Mouse (Mus musculus): Measurements from ENCODE around the gene Akirin1. TPM values are rescaled to one million over a fixed set of nuclear protein-coding genes. Genes with fewer than 3 reads are reported as not detected.

The Akirin1 gene
- total and polyA plus RNA-seq, 3 experiments, result 27.9 to 52.1 (median 35.6) TPM

DNA sequence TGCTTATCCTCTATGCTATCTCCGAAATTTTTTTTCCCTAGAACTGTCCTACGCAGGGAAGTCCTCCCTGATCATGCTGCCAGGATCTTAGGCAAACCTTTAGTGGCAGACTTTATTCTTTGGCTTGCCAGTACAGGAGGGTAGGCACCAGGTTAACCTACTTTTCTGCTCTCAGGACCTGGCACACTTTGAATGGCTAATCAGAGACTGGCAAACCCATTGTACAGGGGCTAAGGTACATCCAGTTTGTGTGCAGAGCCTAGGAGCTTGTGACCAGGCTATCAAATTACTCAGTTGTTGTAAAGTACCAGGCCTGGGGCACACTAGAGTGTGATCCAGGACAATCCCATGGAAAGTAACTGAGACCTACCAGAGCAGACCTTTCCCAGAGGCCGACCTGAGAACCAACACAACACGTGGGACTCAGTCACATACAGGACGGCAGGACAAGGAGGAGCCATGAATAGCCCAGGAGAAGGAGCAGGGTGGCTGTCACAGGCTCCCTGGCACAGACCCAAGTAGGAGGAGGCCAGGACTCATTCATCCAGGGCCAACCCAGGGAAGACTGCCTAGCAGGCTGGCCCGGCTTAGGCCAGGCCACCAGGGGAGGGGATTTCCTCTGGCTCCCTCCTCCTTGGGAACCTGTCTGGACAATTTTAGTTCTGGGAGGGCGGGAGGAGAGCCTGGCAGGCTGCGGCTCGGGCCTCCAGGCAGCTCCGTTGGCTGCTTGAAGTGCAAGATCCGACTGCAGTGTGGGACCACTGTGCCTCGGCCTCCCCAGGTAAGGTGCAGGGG lies 37.2 kb upstream of the Akirin1 start, which contains the start of gene Rhbdl2:
TSS of gene Rhbdl2 (plus strand) at position 684 of the 795 bp plus-strand sequence.
- H3K4me3 ChIP-seq (replicated peaks in 1 of 3; ENCODE audit: low read depth in 2 of 3, low read length in 2 of 3, poor library complexity in 1 of 3), result no peak within 1 kb of the TSS
- H3K9ac ChIP-seq (ENCODE audit: insufficient read depth, low read depth), result no peak within 1 kb of the TSS
- no peaks in the 10 kb centered on the region for H3K9me3 ChIP-seq (replicated peaks; ENCODE audit: low read length)
- in situ Hi-C loops (cut with MboI; ENCODE audit: low pct_ligation_motif_present, low pct_unique_long_range_greater_than_20kb, low sequenced_read_pairs) (no loop called here), dilution Hi-C loops (cut with MboI; ENCODE audit: extremely low pct_ligation_motif_present, extremely low pct_unique_long_range_greater_than_20kb, low sequenced_read_pairs) (no loop called here)
- 0 out of 4 replicates have a peak, but pooled peaks cover 0 to 3% of the 10 kb centered on the region in 2 experiments for H3K4me1 ChIP-seq (ENCODE audit: control insufficient read depth in 1 of 2, insufficient read depth in 2 of 2)
- H3K27me3 ChIP-seq (replicated peaks), result peaks cover 2% of the 10 kb centered on the region
- TF ChIP-seq ELF1 (IDR thresholded peaks at IDR 0.05; ENCODE audit: low read depth, low read length), result no peak
- TF ChIP-seq ZC3H11A (IDR thresholded peaks at IDR 0.05; ENCODE audit: low read depth, low read length), result no peak
- no peak for TF ChIP-seq E2F4 (IDR thresholded peaks at IDR 0.05; ENCODE audit: insufficient replicate concordance, low read depth, low read length)
- TF ChIP-seq TCF12 (IDR thresholded peaks at IDR 0.05; ENCODE audit: low read depth, low read length), result no peak
- no peak for TF ChIP-seq PAX5 (IDR thresholded peaks at IDR 0.05; ENCODE audit: low read length)
- no peak for TF ChIP-seq MXI1 (IDR thresholded peaks at IDR 0.05; ENCODE audit: low read depth, low read length)
- no peak for TF ChIP-seq POLR2A (IDR thresholded peaks at IDR 0.05; ENCODE audit: low read depth, low read length)
- no peak for TF ChIP-seq MEF2A (IDR thresholded peaks at IDR 0.05; ENCODE audit: borderline replicate concordance, low read depth, low read length)
- no peak for TF ChIP-seq MAFK (IDR thresholded peaks at IDR 0.05; ENCODE audit: insufficient replicate concordance, low read length)
- no peak for TF ChIP-seq POLR2AphosphoS2 (IDR thresholded peaks at IDR 0.05; ENCODE audit: low read depth, low read length)
- TF ChIP-seq MAX (IDR thresholded peaks at IDR 0.05; ENCODE audit: low read length), result no peak
- TF ChIP-seq JUND (conservative IDR thresholded peaks at IDR 0.05; ENCODE audit: low read depth, low read length), result no peak
- TF ChIP-seq GABPA (IDR thresholded peaks at IDR 0.05; ENCODE audit: insufficient replicate concordance, low read depth, low read length), result no peak
- TF ChIP-seq UBTF (IDR thresholded peaks at IDR 0.05; ENCODE audit: low read depth, low read length), result no peak
- no peak within 1 kb of the TSS for H3K4me2 ChIP-seq (ENCODE audit: insufficient read depth, low read depth, poor library complexity, severe bottlenecking)
- H3K27ac ChIP-seq (ENCODE audit: insufficient read depth, low read depth), result no peak within 1 kb of the TSS
- no peaks in the 10 kb centered on the region for H3K36me3 ChIP-seq (replicated peaks in 1 of 2; ENCODE audit: control insufficient read depth in 1 of 2, insufficient read depth in 1 of 2, low read length in 1 of 2)
- no peak for DNase-seq (ENCODE audit: extremely low read depth)
- H3K79me2 ChIP-seq (replicated peaks; ENCODE audit: control insufficient read depth, extremely low read depth, insufficient read depth, poor library complexity, severe bottlenecking), result no peaks in the 10 kb centered on the region

- no peaks in the 10 kb centered on the region for H3K79me2 ChIP-seq (replicated peaks; ENCODE audit: control insufficient read depth, extremely low read depth, insufficient read depth, poor library complexity, severe bottlenecking)
- no peak for DNase-seq (ENCODE audit: extremely low read depth)
- no peaks in the 10 kb centered on the region for H3K36me3 ChIP-seq (replicated peaks in 1 of 2; ENCODE audit: control insufficient read depth in 1 of 2, insufficient read depth in 1 of 2, low read length in 1 of 2)
- no peak overlapping the region for H3K4me3 ChIP-seq (replicated peaks in 1 of 3; ENCODE audit: low read depth in 2 of 3, low read length in 2 of 3, poor library complexity in 1 of 3)
- H3K4me1 ChIP-seq (ENCODE audit: control insufficient read depth in 1 of 2, insufficient read depth in 2 of 2), result no peaks in the 10 kb centered on the region
- no peak overlapping the region for H3K9ac ChIP-seq (ENCODE audit: insufficient read depth, low read depth)
- dilution Hi-C loops (cut with MboI; ENCODE audit: extremely low pct_ligation_motif_present, extremely low pct_unique_long_range_greater_than_20kb, low sequenced_read_pairs), result no loop called here
- no peak for TF ChIP-seq USF2 (conservative IDR thresholded peaks at IDR 0.05; ENCODE audit: low read depth, low read length)
- TF ChIP-seq MAX (IDR thresholded peaks at IDR 0.05; ENCODE audit: low read length), result no peak
- no peak for TF ChIP-seq MAFK (IDR thresholded peaks at IDR 0.05; ENCODE audit: insufficient replicate concordance, low read length)
- TF ChIP-seq HCFC1 (IDR thresholded peaks at IDR 0.05; ENCODE audit: low read depth, low read length), result no peak
- TF ChIP-seq MXI1 (IDR thresholded peaks at IDR 0.05; ENCODE audit: low read depth, low read length), result no peak
- TF ChIP-seq POLR2AphosphoS2 (IDR thresholded peaks at IDR 0.05; ENCODE audit: low read depth, low read length), result no peak
- no peak for TF ChIP-seq JUN (IDR thresholded peaks at IDR 0.05; ENCODE audit: insufficient read depth, low read depth, low read length)
- no peak for TF ChIP-seq TBP (conservative IDR thresholded peaks at IDR 0.05; ENCODE audit: low read depth, low read length)
- no peak for TF ChIP-seq PAX5 (IDR thresholded peaks at IDR 0.05; ENCODE audit: low read length)
- no peak for TF ChIP-seq ZMIZ1 (IDR thresholded peaks at IDR 0.05; ENCODE audit: low read depth, low read length)
- no peak for TF ChIP-seq ZKSCAN1 (IDR thresholded peaks at IDR 0.05; ENCODE audit: borderline replicate concordance, low read depth, low read length)
- TF ChIP-seq USF1 (IDR thresholded peaks at IDR 0.05; ENCODE audit: low read depth, low read length), result no peak
- TF ChIP-seq MYC (IDR thresholded peaks at IDR 0.05; ENCODE audit: low read depth, low read length), result no peak
- no peak for TF ChIP-seq EP300 (IDR thresholded peaks at IDR 0.05; ENCODE audit: low read length)
- no peak for TF ChIP-seq SIN3A (IDR thresholded peaks at IDR 0.05; ENCODE audit: low read length)
- TF ChIP-seq UBTF (IDR thresholded peaks at IDR 0.05; ENCODE audit: low read depth, low read length), result no peak
- no peak for TF ChIP-seq SMC3 (IDR thresholded peaks at IDR 0.05; ENCODE audit: low read depth, low read length)
- H3K27me3 ChIP-seq (replicated peaks), result peaks cover 12% of the 10 kb centered on the region
- H3K9me3 ChIP-seq (replicated peaks; ENCODE audit: low read length), result peaks cover 2% of the 10 kb centered on the region
- H3K27ac ChIP-seq (ENCODE audit: insufficient read depth, low read depth), result no peak overlapping the region
- H3K4me2 ChIP-seq (ENCODE audit: insufficient read depth, low read depth, poor library complexity, severe bottlenecking), result no peak overlapping the region
- in situ Hi-C loops (cut with MboI; ENCODE audit: low pct_ligation_motif_present, low pct_unique_long_range_greater_than_20kb, low sequenced_read_pairs), result no loop called here
Observed at GRCm38 (mm10) chr4:123768234-123768633, 18.1 kb upstream of the Akirin1 start.

Data from CH12.LX (cell line).